Mouse (Mus musculus) cerebellum, adult 9-11 months (tissue): Measurements from ENCODE around the gene Olfm1.

Experiments
- DNase-seq: peaks from one replicate; pipeline ENCODE4 v3.0.0; 2022

The Olfm1 gene

GRCm38 (mm10) chr2:28236447-28236846 is 43.7 kb downstream of the Olfm1 start:
- DNase-seq: no peak

- no peak for DNase-seq
Observed at GRCm38 (mm10) chr2:28239616-28240015, 46.8 kb downstream of the Olfm1 start.

GRCm38 (mm10) chr2:28240920-28241319 is 48.1 kb downstream of the Olfm1 start:
- no peak for DNase-seq

- DNase-seq: no peak
Observed at GRCm38 (mm10) chr2:28241520-28242221, 48.9 kb downstream of the Olfm1 start.

DNA sequence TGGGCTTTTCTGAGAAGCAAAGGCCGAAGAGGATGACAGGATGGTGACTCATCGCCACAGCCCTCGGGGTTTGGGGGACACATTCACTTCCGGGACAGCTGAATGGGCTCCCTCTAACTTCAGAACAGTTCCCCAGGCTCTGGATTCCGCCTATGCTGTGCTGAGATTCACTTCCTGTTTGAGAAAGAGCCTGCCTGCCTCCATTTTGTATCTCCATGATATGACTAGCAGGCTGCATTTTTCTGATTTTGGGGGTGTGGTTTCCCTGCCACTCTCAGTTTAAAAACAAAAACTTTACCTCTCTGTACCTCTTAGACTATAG is 49.4 kb downstream of the Olfm1 start:
- no peak for DNase-seq

DNA sequence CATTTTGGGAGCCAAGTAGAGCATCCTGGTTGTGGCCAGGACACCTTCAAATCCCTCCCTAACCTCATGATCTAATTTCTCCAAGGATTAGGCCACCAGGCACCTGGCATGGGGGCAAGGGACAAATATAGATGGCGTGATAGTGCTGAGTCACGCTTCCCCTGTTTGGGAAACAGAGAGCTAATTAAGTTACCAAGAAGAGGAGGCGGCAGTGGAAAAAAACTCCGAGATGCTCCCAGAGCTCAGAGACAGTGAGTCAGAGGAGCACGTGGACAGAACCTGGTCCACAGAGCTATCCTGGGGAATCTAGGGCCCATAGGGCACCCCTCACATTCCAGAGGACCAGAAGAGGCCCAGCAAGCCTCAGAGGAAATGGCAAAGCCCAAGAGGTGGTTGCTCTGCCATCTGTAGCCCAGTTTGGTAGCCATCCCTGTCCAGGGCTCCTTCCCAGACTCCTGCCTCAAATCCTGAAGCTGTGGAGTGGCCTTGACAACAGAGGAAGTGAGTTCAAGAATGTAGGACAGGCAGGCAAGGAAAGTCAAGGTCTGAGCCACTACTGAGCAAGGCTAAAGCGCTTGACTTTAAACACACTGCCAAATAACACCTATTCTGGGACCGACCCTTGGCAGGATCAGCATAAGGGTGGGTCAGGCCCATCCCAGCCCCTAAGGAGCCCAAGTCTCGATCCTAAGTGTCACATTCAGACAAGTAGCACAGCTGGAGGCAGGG is 52.0 kb downstream of the Olfm1 start:
- DNase-seq: peak; percentile 61

DNA sequence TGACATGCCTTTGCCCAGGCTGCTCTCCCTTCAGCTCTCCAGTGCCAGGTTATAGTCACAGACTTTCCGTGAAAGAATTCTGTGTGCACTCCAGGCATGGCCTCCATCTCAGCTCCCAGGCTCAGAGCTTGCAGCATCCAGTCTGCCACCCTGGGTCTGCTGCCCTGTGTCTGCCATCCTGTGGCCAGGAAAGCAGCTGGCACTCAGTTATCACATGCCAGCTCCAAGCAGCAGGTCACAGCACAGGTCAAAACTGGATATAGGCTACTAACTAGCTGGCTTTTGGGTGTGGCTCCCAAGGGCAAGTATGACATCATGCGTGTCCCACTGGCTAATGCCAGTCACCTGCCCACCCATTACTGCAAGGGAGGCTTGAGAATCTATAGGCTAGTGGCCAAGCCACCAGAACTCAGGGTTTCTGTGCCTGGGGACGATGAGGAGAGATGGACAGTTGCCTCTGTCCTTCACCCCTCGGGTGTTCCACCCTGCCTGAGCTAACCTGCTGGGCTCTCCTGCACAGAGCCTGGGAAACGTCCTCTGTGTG is 53.4 kb downstream of the Olfm1 start:
- no peak for DNase-seq

DNA sequence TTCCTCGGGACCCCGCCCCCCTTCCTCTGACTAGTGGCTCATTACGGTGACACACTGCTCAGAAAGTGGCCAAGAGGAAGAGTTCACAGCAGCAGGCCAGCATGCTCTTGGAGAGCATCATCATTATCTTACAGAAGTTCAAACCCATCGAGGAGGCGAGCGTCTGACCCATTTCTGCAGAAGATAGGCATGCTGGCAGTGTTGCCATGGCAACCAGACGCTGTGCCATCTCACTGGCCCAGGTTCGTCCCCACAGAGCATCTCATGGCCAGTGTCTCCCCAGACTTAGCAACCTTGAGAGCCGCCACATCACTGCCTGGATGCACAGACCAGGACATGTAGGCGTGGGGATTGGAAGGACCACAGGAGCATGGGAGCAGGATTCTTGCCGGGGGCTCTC is 54.3 kb downstream of the Olfm1 start:
- no peak for DNase-seq

DNA sequence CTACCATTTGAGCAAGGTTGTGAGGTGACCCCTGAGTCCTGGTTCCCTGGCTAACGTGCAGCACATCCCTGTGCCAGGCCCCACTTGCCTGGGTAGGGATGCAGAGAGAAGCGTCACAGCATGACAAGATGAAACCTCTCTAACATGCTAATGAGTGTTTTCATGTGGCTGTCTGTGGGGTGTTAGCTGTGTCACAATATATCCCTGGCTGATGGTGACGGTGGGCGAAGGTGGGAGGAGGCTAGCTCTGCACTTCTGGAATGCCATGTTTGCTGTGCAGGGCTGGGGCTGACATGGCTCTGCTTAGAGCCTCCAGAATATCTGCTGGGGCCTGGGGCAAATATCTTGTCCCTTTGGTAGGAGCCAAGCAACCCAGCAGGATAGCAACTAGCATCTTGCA is 59.8 kb downstream of the Olfm1 start:
- no peak for DNase-seq

- no peak for DNase-seq
Observed at GRCm38 (mm10) chr2:28256029-28256428, 63.2 kb downstream of the Olfm1 start.

GRCm38 (mm10) chr2:28261438-28261837 is 68.6 kb downstream of the Olfm1 start:
- DNase-seq: peak; percentile 76

GRCm38 (mm10) chr2:28267776-28268275 is 75.0 kb downstream of the Olfm1 start:
- DNase-seq: no peak

DNA sequence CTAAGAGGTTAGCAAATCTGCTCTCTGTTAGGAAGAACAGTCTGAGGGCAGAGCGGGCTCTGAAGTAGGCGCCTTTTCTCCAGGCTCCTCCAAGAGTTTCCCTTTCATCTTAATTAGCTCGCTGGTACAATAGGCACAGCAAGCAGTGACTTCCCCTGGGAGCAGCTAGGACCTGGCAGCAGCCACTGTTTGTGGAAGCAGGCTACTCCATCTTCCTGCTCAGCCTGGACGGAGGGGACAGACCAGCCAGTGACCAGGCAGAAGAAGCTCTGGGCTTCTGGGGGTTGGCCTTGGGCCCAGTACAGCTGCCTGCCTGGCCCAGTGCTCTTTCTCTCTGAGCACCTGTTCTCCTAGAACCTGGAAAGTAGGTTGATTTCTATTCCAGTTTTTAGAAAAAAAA is 77.8 kb downstream of the Olfm1 start:
- DNase-seq: peak; percentile 67

DNA sequence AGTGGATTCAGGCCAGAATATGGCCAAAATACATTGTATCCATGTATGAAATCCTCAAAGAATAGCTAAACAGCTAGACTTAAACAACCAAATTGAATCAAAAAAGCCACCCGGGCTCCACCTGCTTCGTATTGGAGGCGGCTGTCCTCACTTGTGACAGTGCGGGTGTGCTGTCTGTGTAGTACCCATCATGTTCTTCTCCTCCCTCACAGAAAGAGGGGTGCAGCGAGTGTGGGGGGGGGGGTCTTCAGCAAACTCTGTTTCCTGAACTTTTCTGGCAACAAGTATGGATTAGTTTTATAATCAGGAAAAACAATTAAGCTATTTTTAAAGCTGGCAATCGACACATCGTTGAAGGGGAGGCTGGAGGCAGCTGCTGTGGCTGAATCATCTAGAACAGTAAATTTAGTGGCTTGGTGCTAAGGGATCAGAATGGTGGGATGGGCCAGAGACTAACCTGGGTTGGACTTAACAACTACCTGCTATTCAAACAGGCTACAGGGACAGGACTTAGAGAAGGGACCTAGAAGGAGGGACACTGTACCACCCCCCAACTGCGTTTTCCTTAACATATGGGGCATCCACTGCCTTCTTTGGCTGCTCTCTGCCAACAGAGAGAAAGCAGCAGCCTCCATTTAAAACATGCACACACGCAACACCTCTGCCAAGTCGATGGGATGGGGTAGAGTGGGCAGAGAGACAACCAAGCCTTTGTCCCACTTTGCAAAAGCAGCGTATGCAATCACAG is 79.6 kb downstream of the Olfm1 start:
- no peak for DNase-seq

GRCm38 (mm10) chr2:28274006-28274405 is 81.2 kb downstream of the Olfm1 start:
- DNase-seq: no peak

GRCm38 (mm10) chr2:28275345-28275744 is 82.6 kb downstream of the Olfm1 start:
- DNase-seq: no peak

DNA sequence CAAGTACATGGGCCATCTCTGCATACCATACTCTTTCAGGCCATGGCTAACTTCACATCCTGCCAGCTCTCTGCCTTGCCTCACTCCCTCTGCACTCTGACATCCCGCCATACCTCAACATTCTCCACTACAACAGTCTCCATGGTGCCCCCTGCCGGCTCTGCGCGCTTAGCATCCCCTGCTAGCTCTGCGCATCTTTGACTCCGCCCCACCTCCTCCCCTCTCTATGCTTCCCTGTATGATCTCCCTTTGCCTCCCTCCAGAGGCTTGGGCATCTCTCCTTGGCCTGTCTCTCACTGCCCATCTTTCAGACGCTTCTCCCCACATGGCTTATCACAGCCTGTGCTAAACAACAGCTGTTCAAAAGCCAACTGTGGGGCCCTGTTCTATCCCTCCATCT is 85.4 kb downstream of the Olfm1 start:
- DNase-seq: peak; percentile 86

- DNase-seq: no peak
Observed at GRCm38 (mm10) chr2:28278853-28279252, 86.1 kb downstream of the Olfm1 start.
